Mouse (Mus musculus): ENCODE measurements around the gene Ldhb.

GRCm38 (mm10) chr6:142462194-142462593 lies 45.6 kb downstream of the Ldhb start:
- TF ChIP-seq POLR2A (IDR thresholded peaks at IDR 0.05; ENCODE audit: insufficient read depth, low read depth, low read length) (no peak), CTCF (IDR thresholded peaks at IDR 0.05) (no peak)

All from heart, adult 2 months (tissue).